Mouse (Mus musculus): ENCODE data around the gene Ccdc12. TPM values are rescaled to one million over a fixed set of nuclear protein-coding genes. Genes with fewer than 3 reads are reported as not detected.

Gene Ccdc12
- total RNA-seq (2012; rRNA removed) (97.8 and 122 TPM in 2 replicates), total RNA-seq (2014; rRNA removed) (85.2 and 89.1 TPM in 2 replicates), polyA plus RNA-seq (2012; ENCODE audit: insufficient read length, low read depth) (104 and 106 TPM in 2 replicates)

DNA sequence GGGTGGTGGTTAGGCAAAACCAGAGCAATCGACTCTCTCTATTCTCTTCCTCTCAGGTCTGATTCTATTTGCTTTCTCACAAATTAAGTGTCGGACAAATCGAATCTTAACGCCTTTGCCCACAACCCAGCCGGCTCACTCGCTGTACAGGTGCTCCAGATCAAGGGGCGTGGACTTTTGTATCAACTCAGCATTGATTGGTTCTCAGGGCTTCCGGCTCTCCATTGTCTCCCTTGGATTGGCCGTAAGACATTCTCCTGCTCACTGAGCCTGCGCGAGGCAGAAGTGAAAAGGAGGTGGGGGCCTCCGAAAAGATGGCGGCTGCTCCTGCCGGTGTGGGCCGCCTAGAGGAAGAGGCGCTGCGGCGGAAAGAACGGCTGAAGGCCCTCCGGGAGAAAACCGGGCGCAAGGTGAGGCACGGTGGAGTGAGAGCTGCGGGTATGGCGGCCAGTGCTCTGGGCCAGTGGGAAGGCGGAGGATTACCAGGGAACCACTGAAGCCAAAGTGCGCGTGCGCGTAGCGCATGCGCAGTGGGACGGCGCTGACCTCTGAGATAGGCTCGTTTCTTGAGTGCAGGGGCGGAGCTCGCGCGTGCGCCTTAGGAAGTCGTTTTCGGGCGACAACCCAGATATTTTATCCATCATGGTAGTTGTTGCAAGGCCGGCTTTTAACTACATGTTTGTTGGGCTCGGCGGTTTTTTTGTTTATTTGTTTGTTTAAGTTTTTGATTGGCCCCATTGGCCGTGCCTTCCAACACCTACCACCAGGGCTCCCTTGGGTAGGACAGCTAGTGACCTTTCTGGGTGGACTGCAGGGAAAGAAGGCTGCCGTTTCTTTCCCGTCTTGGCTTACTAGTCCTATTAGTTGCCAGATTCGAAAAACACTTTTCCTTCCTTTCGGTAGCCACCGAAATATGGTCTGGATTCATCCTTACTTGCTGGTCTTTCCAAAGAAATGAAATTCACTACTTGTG lies at the start of gene Ccdc12:
TSS of gene Ccdc12 (plus strand) at position 255 of the 973 bp plus-strand sequence.
- H3K9me3 ChIP-seq (replicated peaks; ENCODE audit: low read length) = no peaks in the 10 kb centered on the region
- dilution Hi-C loops (cut with MboI; ENCODE audit: extremely low pct_ligation_motif_present, extremely low pct_unique_long_range_greater_than_20kb, low sequenced_read_pairs) (no loop called here), in situ Hi-C loops (cut with MboI; ENCODE audit: low pct_ligation_motif_present, low pct_unique_long_range_greater_than_20kb, low sequenced_read_pairs) (no loop called here)
- H3K27me3 ChIP-seq (replicated peaks) = no peaks in the 10 kb centered on the region
- H3K36me3 ChIP-seq (replicated peaks in 1 of 2; ENCODE audit: control insufficient read depth in 1 of 2, insufficient read depth in 1 of 2, low read length in 1 of 2) = peaks cover 0 to 7% of the 10 kb centered on the region in 2 experiments
- TF ChIP-seq JUND (conservative IDR thresholded peaks at IDR 0.05; ENCODE audit: low read depth, low read length) = no peak
- TF ChIP-seq GABPA (IDR thresholded peaks at IDR 0.05; ENCODE audit: insufficient replicate concordance, low read depth, low read length) = no peak
- peak; percentile 93 for TF ChIP-seq NRF1 (IDR thresholded peaks at IDR 0.05; ENCODE audit: low read depth, low read length)
- TF ChIP-seq MAZ (IDR thresholded peaks at IDR 0.05; ENCODE audit: low read depth, low read length) = peak; percentile 98
- TF ChIP-seq POLR2AphosphoS2 (IDR thresholded peaks at IDR 0.05; ENCODE audit: low read depth, low read length) = peak; percentile 76; the same call in 1 of the 2 replicates
- TF ChIP-seq KAT2A (IDR thresholded peaks at IDR 0.05; ENCODE audit: insufficient replicate concordance, low read length) = peak; percentile 54; the same call in 1 of the 2 replicates
- no peak for TF ChIP-seq ZKSCAN1 (IDR thresholded peaks at IDR 0.05; ENCODE audit: borderline replicate concordance, low read depth, low read length)
- TF ChIP-seq ZC3H11A (IDR thresholded peaks at IDR 0.05; ENCODE audit: low read depth, low read length) = no peak
- TF ChIP-seq RAD21 (IDR thresholded peaks at IDR 0.05; ENCODE audit: low read depth, low read length) = no peak
- peak; percentile 76 for TF ChIP-seq HCFC1 (IDR thresholded peaks at IDR 0.05; ENCODE audit: low read depth, low read length)
- TF ChIP-seq MYC (IDR thresholded peaks at IDR 0.05; ENCODE audit: low read depth, low read length) = peak; percentile 29; the same call in 1 of the 2 replicates
- no peak for TF ChIP-seq IRF4 (IDR thresholded peaks at IDR 0.05; ENCODE audit: low read depth, low read length)
- TF ChIP-seq MEF2A (IDR thresholded peaks at IDR 0.05; ENCODE audit: borderline replicate concordance, low read depth, low read length) = peak; percentile 53; the same call in 1 of the 2 replicates
- TF ChIP-seq UBTF (IDR thresholded peaks at IDR 0.05; ENCODE audit: low read depth, low read length) = no peak
- no peak for TF ChIP-seq MAX (IDR thresholded peaks at IDR 0.05; ENCODE audit: low read length)
- no peak for TF ChIP-seq SMC3 (IDR thresholded peaks at IDR 0.05; ENCODE audit: low read depth, low read length)
- peak; percentile 72; the same call in 1 of the 2 replicates for TF ChIP-seq TBP (conservative IDR thresholded peaks at IDR 0.05; ENCODE audit: low read depth, low read length)
- peak; percentile 4; the same call in 1 of the 2 replicates for TF ChIP-seq BHLHE40 (IDR thresholded peaks at IDR 0.05; ENCODE audit: low read depth, low read length)
- TF ChIP-seq POLR2A (IDR thresholded peaks at IDR 0.05; ENCODE audit: low read depth, low read length) = peak; percentile 97
- TF ChIP-seq ELF1 (IDR thresholded peaks at IDR 0.05; ENCODE audit: low read depth, low read length) = peak; percentile 90
- TF ChIP-seq TCF12 (IDR thresholded peaks at IDR 0.05; ENCODE audit: low read depth, low read length) = peak; percentile 91
- TF ChIP-seq USF2 (conservative IDR thresholded peaks at IDR 0.05; ENCODE audit: low read depth, low read length) = no peak
- TF ChIP-seq ZMIZ1 (IDR thresholded peaks at IDR 0.05; ENCODE audit: low read depth, low read length) = peak; percentile 76; the same call in 1 of the 2 replicates
- TF ChIP-seq RCOR1 (conservative IDR thresholded peaks at IDR 0.05; ENCODE audit: low read depth, low read length) = no peak
- TF ChIP-seq NELFE (IDR thresholded peaks at IDR 0.05; ENCODE audit: low read depth, low read length) = peak; percentile 96
- TF ChIP-seq SIN3A (IDR thresholded peaks at IDR 0.05; ENCODE audit: low read length) = peak; percentile 83
- H3K4me1 ChIP-seq (ENCODE audit: control insufficient read depth in 1 of 2, insufficient read depth in 2 of 2) = peaks cover 28 to 72% of the 10 kb centered on the region in 2 experiments
- peak within 1 kb of the TSS; percentile 86 for H3K27ac ChIP-seq (ENCODE audit: insufficient read depth, low read depth)
- peaks cover 33% of the 10 kb centered on the region for H3K79me2 ChIP-seq (replicated peaks; ENCODE audit: control insufficient read depth, extremely low read depth, insufficient read depth, poor library complexity, severe bottlenecking)
- peak within 1 kb of the TSS; percentile 67 to 80 (median 69) for H3K4me3 ChIP-seq (replicated peaks in 1 of 3; ENCODE audit: low read depth in 2 of 3, low read length in 2 of 3, poor library complexity in 1 of 3)
- DNase-seq (ENCODE audit: extremely low read depth) = peak; percentile 98
- peak within 1 kb of the TSS; percentile 71 for H3K4me2 ChIP-seq (ENCODE audit: insufficient read depth, low read depth, poor library complexity, severe bottlenecking)
- H3K9ac ChIP-seq (ENCODE audit: insufficient read depth, low read depth) = peak within 1 kb of the TSS; percentile 85

All from CH12.LX (cell line).